ENCODE assay signal across 35 mouse cellular contexts in genomic region chr2:78551085-78551484, GRCm38 (mm10).
"Had no signal": no experiment of that assay in that cellular context is flagged by ENCODE, and none has a peak within 500 bp of the region (broad histone marks: within the 10 kb centered on the region; RNA-seq: fewer than 3 reads in every experiment).

No protein-coding gene starts in this region.

- ATAC-seq: hindbrain, embryonic 16.5 days; hindbrain, postnatal 0 days; inflammation-experienced regulatory T-cells, adult 6 months; intestine, embryonic 15.5 days; intestine, embryonic 16.5 days; intestine, postnatal 0 days had no signal

- H3K4me2 ChIP-seq: heart, embryonic 11.5 days; heart, embryonic 12.5 days; heart, embryonic 13.5 days; heart, embryonic 15.5 days; hindbrain, embryonic 12.5 days; hindbrain, embryonic 13.5 days; hindbrain, embryonic 14.5 days; hindbrain, embryonic 15.5 days; intestine, embryonic 15.5 days; kidney, embryonic 15.5 days had no signal

- H3K4me3 ChIP-seq: heart, embryonic 12.5 days; heart, embryonic 13.5 days; heart, embryonic 15.5 days; hindbrain, embryonic 10.5 days; hindbrain, embryonic 12.5 days; hindbrain, embryonic 13.5 days; hindbrain, embryonic 15.5 days; intestine, embryonic 15.5 days; kidney, embryonic 15.5 days; layer of hippocampus, adult 2 months; left cerebral cortex, adult 2 months had no signal

- H3K4me1 ChIP-seq: heart, embryonic 12.5 days; heart, embryonic 13.5 days; heart, embryonic 15.5 days; hindbrain, embryonic 10.5 days; hindbrain, embryonic 12.5 days; hindbrain, embryonic 13.5 days; hindbrain, embryonic 15.5 days; intestine, embryonic 15.5 days; kidney, embryonic 15.5 days had no signal

- H3K9me3 ChIP-seq: heart, embryonic 12.5 days; heart, embryonic 13.5 days; heart, embryonic 15.5 days; hindbrain, embryonic 10.5 days; hindbrain, embryonic 12.5 days; hindbrain, embryonic 13.5 days; hindbrain, embryonic 15.5 days; intestine, embryonic 15.5 days; kidney, embryonic 15.5 days had no signal

- H3K27ac ChIP-seq: heart, embryonic 13.5 days; heart, embryonic 15.5 days; hindbrain, embryonic 10.5 days; hindbrain, embryonic 12.5 days; hindbrain, embryonic 13.5 days; hindbrain, embryonic 14.5 days; hindbrain, embryonic 15.5 days; hindbrain, postnatal 0 days; intestine, embryonic 15.5 days; kidney, embryonic 15.5 days; kidney, postnatal 0 days; layer of hippocampus, adult 2 months; left cerebral cortex, adult 2 months had no signal

- DNase-seq: heart, postnatal 10 days; heart, postnatal 14 days; heart, postnatal 36 days; heart, postnatal 4 days; kidney, adult 11 months; kidney, adult 18-20 months; kidney, adult 2 months; kidney, adult 8-10 months; kidney, adult 9 months; kidney, postnatal 10 days; kidney, postnatal 14 days; kidney, postnatal 25 days; kidney, postnatal 36 days; kidney, postnatal 4 days; layer of hippocampus, adult 9-11 months; layer of hippocampus, postnatal 36 days had no signal

- H3K27me3 ChIP-seq: heart, embryonic 12.5 days; heart, embryonic 13.5 days; heart, embryonic 15.5 days; hindbrain, embryonic 12.5 days; hindbrain, embryonic 13.5 days; hindbrain, embryonic 15.5 days; intestine, embryonic 15.5 days; kidney, embryonic 15.5 days had no signal

- H3K36me3 ChIP-seq: heart, embryonic 12.5 days; heart, embryonic 13.5 days; heart, embryonic 15.5 days; hindbrain, embryonic 10.5 days; hindbrain, embryonic 12.5 days; hindbrain, embryonic 13.5 days; hindbrain, embryonic 15.5 days; intestine, embryonic 15.5 days; kidney, embryonic 15.5 days had no signal

- H3K9ac ChIP-seq: heart, embryonic 12.5 days; heart, embryonic 13.5 days; heart, embryonic 15.5 days; hindbrain, embryonic 12.5 days; hindbrain, embryonic 13.5 days; hindbrain, embryonic 14.5 days; hindbrain, embryonic 15.5 days; intestine, embryonic 15.5 days; kidney, embryonic 15.5 days had no signal
